ENCODE assay signal across 22 mouse cellular contexts in the genomic region with DNA sequence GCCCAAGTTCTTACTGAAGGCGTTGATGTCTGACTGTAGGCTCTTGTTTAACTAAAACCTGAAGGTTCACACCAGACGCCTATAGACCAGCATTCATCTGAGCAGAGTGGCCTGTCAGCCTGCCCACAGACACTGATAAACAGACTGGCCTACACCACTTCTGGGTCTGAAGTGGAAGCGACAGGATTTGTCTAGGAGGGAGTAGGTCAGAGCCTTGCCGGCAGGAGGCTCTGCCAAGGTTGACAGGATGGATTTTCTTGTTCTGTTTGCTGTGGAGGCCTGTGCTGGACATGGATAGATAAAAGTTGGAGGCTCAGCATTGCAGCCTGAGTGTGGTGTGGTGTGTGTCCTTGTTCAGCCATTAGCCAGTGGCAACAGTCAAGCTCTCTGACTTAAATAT. TPM values are rescaled to one million over a fixed set of nuclear protein-coding genes. Genes with fewer than 3 reads are reported as not detected.
DNase-seq lines count a peak whose midpoint lies in the region; ATAC-seq and TF ChIP-seq lines count a peak whose summit lies in the region.
"Had no signal": no experiment of that assay in that cellular context is flagged by ENCODE, and none has a peak within 500 bp of the region (broad histone marks: within the 10 kb centered on the region; RNA-seq: fewer than 3 reads in every experiment).

No protein-coding gene starts in this region.

- intact Hi-C loops in heart, adult 2 months (cut with DNase I), result no loop called here
- intact Hi-C loops in left cerebral cortex, adult 2 months (cut with DNase I), result no loop called here

- no peak for DNase-seq in heart, adult 2 months
- no peak for DNase-seq in lung, postnatal 0 days (ENCODE audit: low spot score)
- no peak for DNase-seq in lung, postnatal 14 days
- DNase-seq in heart, postnatal 4 days, result peak; percentile 30
- DNase-seq in left cerebral cortex, adult 2 months (ENCODE audit: extremely low spot score in 1 of 2, low spot score in 2 of 2), result no peak
- DNase-seq: adrenal gland, postnatal 25 days; cerebellum, adult 2 months; cerebellum, postnatal 14 days; forebrain, postnatal 0 days; kidney, adult 9 months; kidney, postnatal 10 days; layer of hippocampus, postnatal 36 days; liver, postnatal 0 days; right cerebral cortex, postnatal 14 days had no signal

- TF ChIP-seq EP300 in heart, adult 2 months (IDR thresholded peaks at IDR 0.05; ENCODE audit: insufficient read depth, low read depth, low read length), result no peak
- no peak for TF ChIP-seq EP300 in lung, postnatal 0 days (IDR thresholded peaks at IDR 0.05)

- H3K4me3 ChIP-seq in heart, embryonic 12.5 days, result no peak overlapping the region
- H3K4me3 ChIP-seq in heart, adult 2 months, result no peak overlapping the region
- H3K4me3 ChIP-seq in lung, postnatal 0 days (ENCODE audit: low read depth, low read length), result no peak overlapping the region
- H3K4me3 ChIP-seq in heart, embryonic 15.5 days, result no peak overlapping the region
- no peak overlapping the region for H3K4me3 ChIP-seq in left cerebral cortex, adult 2 months
- H3K4me3 ChIP-seq: embryonic facial prominence, embryonic 15.5 days; forebrain, embryonic 12.5 days; neural tube, embryonic 13.5 days had no signal

- H3K27me3 ChIP-seq in heart, embryonic 12.5 days (replicated peaks), result no peaks in the 10 kb centered on the region
- no peaks in the 10 kb centered on the region for H3K27me3 ChIP-seq in heart, adult 2 months (ENCODE audit: control insufficient read depth, insufficient read depth, low read length)
- H3K27me3 ChIP-seq in lung, postnatal 0 days (replicated peaks; ENCODE audit: insufficient read depth, low read length), result no peaks in the 10 kb centered on the region
- no peaks in the 10 kb centered on the region for H3K27me3 ChIP-seq in heart, embryonic 15.5 days
- H3K27me3 ChIP-seq: embryonic facial prominence, embryonic 15.5 days; forebrain, embryonic 12.5 days; neural tube, embryonic 13.5 days had no signal

- 0 out of 2 replicates have a peak, but pooled peaks cover 4% of the 10 kb centered on the region for H3K9me3 ChIP-seq in heart, embryonic 12.5 days (replicated peaks)
- no peaks in the 10 kb centered on the region for H3K9me3 ChIP-seq in lung, postnatal 0 days (ENCODE audit: low read length)
- no peaks in the 10 kb centered on the region for H3K9me3 ChIP-seq in heart, embryonic 15.5 days (replicated peaks)
- H3K9me3 ChIP-seq: embryonic facial prominence, embryonic 15.5 days; forebrain, embryonic 12.5 days had no signal

- no peak for ATAC-seq in heart, embryonic 12.5 days (ENCODE audit: insufficient number of reproducible peaks, low FRiP score)
- ATAC-seq in lung, postnatal 0 days, result no peak
- peak; percentile 25; the same call in 1 of the 2 replicates for ATAC-seq in heart, embryonic 15.5 days (replicated peaks; ENCODE audit: insufficient number of reproducible peaks, insufficient read depth, low FRiP score, low read depth)
- ATAC-seq: forebrain, postnatal 0 days; intestine, postnatal 0 days; liver, postnatal 0 days had no signal

- peaks cover 24% of the 10 kb centered on the region for H3K4me1 ChIP-seq in heart, embryonic 12.5 days (replicated peaks)
- H3K4me1 ChIP-seq in heart, adult 2 months (ENCODE audit: control insufficient read depth, insufficient read depth, low read length), result peaks cover 4% of the 10 kb centered on the region; the same call in 1 of the 2 replicates
- peaks cover 4% of the 10 kb centered on the region; the same call in 1 of the 2 replicates for H3K4me1 ChIP-seq in lung, postnatal 0 days (ENCODE audit: insufficient read depth, low read depth, low read length)
- H3K4me1 ChIP-seq in heart, embryonic 15.5 days (replicated peaks), result peaks cover 24% of the 10 kb centered on the region

- TF ChIP-seq CTCF in heart, adult 2 months (IDR thresholded peaks at IDR 0.05), result no peak
- TF ChIP-seq CTCF in lung, postnatal 0 days (IDR thresholded peaks at IDR 0.05), result peak; percentile 18; the same call in 1 of the 2 replicates
- TF ChIP-seq CTCF in left cerebral cortex, adult 2 months (IDR thresholded peaks at IDR 0.05), result no peak

- H3K4me2 ChIP-seq in heart, embryonic 12.5 days, result no peak overlapping the region
- H3K4me2 ChIP-seq in lung, postnatal 0 days (replicated peaks; ENCODE audit: low read depth, low read length), result no peak overlapping the region
- no peak overlapping the region for H3K4me2 ChIP-seq in heart, embryonic 15.5 days
- H3K4me2 ChIP-seq: embryonic facial prominence, embryonic 15.5 days; forebrain, embryonic 12.5 days; hindbrain, embryonic 14.5 days; midbrain, embryonic 11.5 days; neural tube, embryonic 13.5 days had no signal

- no peaks in the 10 kb centered on the region for H3K79me2 ChIP-seq in heart, adult 2 months (replicated peaks; ENCODE audit: control insufficient read depth, insufficient read depth, low read length)

- no peak for TF ChIP-seq POLR2A in heart, adult 2 months (IDR thresholded peaks at IDR 0.05; ENCODE audit: insufficient read depth, low read depth, low read length)

- no peaks in the 10 kb centered on the region for H3K36me3 ChIP-seq in heart, embryonic 12.5 days
- H3K36me3 ChIP-seq in heart, adult 2 months (ENCODE audit: control insufficient read depth, insufficient read depth, low read length), result no peaks in the 10 kb centered on the region
- H3K36me3 ChIP-seq in lung, postnatal 0 days (ENCODE audit: insufficient read depth, low read length), result no peaks in the 10 kb centered on the region
- H3K36me3 ChIP-seq in heart, embryonic 15.5 days, result no peaks in the 10 kb centered on the region
- H3K36me3 ChIP-seq: embryonic facial prominence, embryonic 15.5 days; forebrain, embryonic 12.5 days; neural tube, embryonic 13.5 days had no signal

- H3K9ac ChIP-seq in heart, embryonic 12.5 days, result no peak overlapping the region
- no peak overlapping the region for H3K9ac ChIP-seq in heart, adult 2 months (ENCODE audit: low read depth, low read length)
- no peak overlapping the region for H3K9ac ChIP-seq in lung, postnatal 0 days (replicated peaks; ENCODE audit: low read depth)
- no peak overlapping the region for H3K9ac ChIP-seq in heart, embryonic 15.5 days
- H3K9ac ChIP-seq: embryonic facial prominence, embryonic 15.5 days; forebrain, embryonic 12.5 days; forebrain, postnatal 0 days; hindbrain, embryonic 14.5 days; liver, postnatal 0 days; neural tube, embryonic 13.5 days had no signal

- 22% methylated on average over 4 of the region's 4 CpGs for WGBS in heart, embryonic 12.5 days
- WGBS in heart, adult 2 months, result 48% methylated on average over 4 of the region's 4 CpGs
- WGBS in lung, postnatal 0 days, result 29% methylated on average over 4 of the region's 4 CpGs
- WGBS in heart, embryonic 15.5 days, result 30% methylated on average over 4 of the region's 4 CpGs

- H3K27ac ChIP-seq in heart, embryonic 12.5 days (ENCODE audit: poor library complexity, severe bottlenecking), result peak overlapping the region; percentile 73
- no peak overlapping the region for H3K27ac ChIP-seq in heart, adult 2 months
- no peak overlapping the region for H3K27ac ChIP-seq in lung, postnatal 0 days (ENCODE audit: low read length)
- peak overlapping the region; percentile 50 for H3K27ac ChIP-seq in heart, embryonic 15.5 days
- no peak overlapping the region for H3K27ac ChIP-seq in left cerebral cortex, adult 2 months
- H3K27ac ChIP-seq: embryonic facial prominence, embryonic 15.5 days; forebrain, embryonic 12.5 days; hindbrain, embryonic 14.5 days; neural tube, embryonic 13.5 days had no signal

RNA-seq across cellular contexts. Expression of a gene that starts 3.6 kb away (rescaled TPM):
- 3.9 and 4.0 TPM in 2 replicates for polyA plus RNA-seq in heart, embryonic 12.5 days (2016; fragmentation: Nextera tagmentation; extraction: Ambion mirVana)
- total RNA-seq in heart, adult 2 months (2021), result 1 to 10 TPM; 3.6 to 3.7 TPM
- polyA plus RNA-seq in heart, adult 2 months (2012; rRNA removed), result 3.7 and 3.8 TPM in 2 replicates
- polyA plus RNA-seq in lung, postnatal 0 days (2015; fragmentation: Nextera tagmentation; extraction: Ambion mirVana), result 1.7 and 1.8 TPM in 2 replicates
- polyA plus RNA-seq in heart, embryonic 15.5 days (2015; fragmentation: Nextera tagmentation; extraction: Ambion mirVana), result 6.3 and 7.3 TPM in 2 replicates
- 1 to 10 TPM; 4.6 to 5.2 TPM for total RNA-seq in heart, postnatal 4 days (2021)
- total RNA-seq in left cerebral cortex, adult 2 months (2021), result under 1 TPM; 0.72 to 0.95 TPM

Comparison
In these comparisons a context has a peak if more than half of its experiments do, and no peak if none do; other contexts are left out.
1. H3K27ac ChIP-seq: peak in heart, embryonic 12.5 days (single experiment) and heart, embryonic 15.5 days (single experiment); none in heart, adult 2 months (single experiment), lung, postnatal 0 days (single experiment) and left cerebral cortex, adult 2 months (single experiment).